Mouse (Mus musculus): ENCODE measurements around the gene Frmd4a. TPM values are rescaled to one million over a fixed set of nuclear protein-coding genes. Genes with fewer than 3 reads are reported as not detected.

The Frmd4a gene
- polyA plus RNA-seq, 1 experiment from 2014 or later, result 35.9 TPM

- H3K36me3 ChIP-seq, result 0 out of 2 replicates have a peak, but pooled peaks cover 5% of the 10 kb centered on the region
- H3K9ac ChIP-seq, result no peak overlapping the region
- H3K4me3 ChIP-seq (replicated peaks), result no peak overlapping the region
- H3K4me1 ChIP-seq, result peaks cover 44% of the 10 kb centered on the region
- ATAC-seq (replicated peaks; ENCODE audit: low FRiP score), result peak; percentile 76
- H3K27me3 ChIP-seq, result no peaks in the 10 kb centered on the region
- H3K4me2 ChIP-seq, result peak overlapping the region; percentile 40
- no peaks in the 10 kb centered on the region for H3K9me3 ChIP-seq (replicated peaks)
- peak overlapping the region; percentile 80 for H3K27ac ChIP-seq
- 46% methylated on average over 11 of the region's 11 CpGs for WGBS
Measured at GRCm38 (mm10) chr2:4510208-4511079, 492.9 kb downstream of the Frmd4a start.

GRCm38 (mm10) chr2:4511080-4511386, 493.5 kb downstream of the Frmd4a start:
- Histone ChIP-seq H3K9ac (no peak overlapping the region), H3K36me3 (0 out of 2 replicates have a peak, but pooled peaks cover 5% of the 10 kb centered on the region), H3K4me1 (peaks cover 46% of the 10 kb centered on the region), H3K4me2 (no peak overlapping the region), H3K27me3 (no peaks in the 10 kb centered on the region), H3K27ac (peak overlapping the region; percentile 80), H3K9me3 (replicated peaks) (no peaks in the 10 kb centered on the region), H3K4me3 (replicated peaks) (no peak overlapping the region)
- no peak; the same call in 1 of the 2 replicates for ATAC-seq (replicated peaks; ENCODE audit: low FRiP score)
- 53% methylated on average over 2 of the region's 2 CpGs for WGBS

- no peak for ATAC-seq (replicated peaks; ENCODE audit: low FRiP score)
- Histone ChIP-seq H3K4me2 (peak overlapping the region; percentile 8), H3K27ac (no peak overlapping the region), H3K9me3 (replicated peaks) (no peaks in the 10 kb centered on the region), H3K4me1 (peaks cover 52% of the 10 kb centered on the region), H3K27me3 (no peaks in the 10 kb centered on the region), H3K4me3 (replicated peaks) (no peak overlapping the region), H3K9ac (no peak overlapping the region), H3K36me3 (no peaks in the 10 kb centered on the region)
- 46% methylated on average over 14 of the region's 14 CpGs for WGBS
Measured at GRCm38 (mm10) chr2:4512607-4513006, 495.1 kb downstream of the Frmd4a start.

- H3K4me2 ChIP-seq, result no peak overlapping the region
- no peaks in the 10 kb centered on the region for H3K9me3 ChIP-seq (replicated peaks)
- no peak overlapping the region for H3K4me3 ChIP-seq (replicated peaks)
- peaks cover 27% of the 10 kb centered on the region for H3K4me1 ChIP-seq
- WGBS, result 77% methylated on average over 3 of the region's 3 CpGs
- no peak overlapping the region for H3K9ac ChIP-seq
- H3K27ac ChIP-seq, result peak overlapping the region; percentile 64; the same call in 1 of the 2 replicates
- no peak for ATAC-seq (replicated peaks; ENCODE audit: low FRiP score)
- no peaks in the 10 kb centered on the region for H3K27me3 ChIP-seq
- no peaks in the 10 kb centered on the region for H3K36me3 ChIP-seq
Measured at GRCm38 (mm10) chr2:4515910-4516309, 498.4 kb downstream of the Frmd4a start.

- peaks cover 27% of the 10 kb centered on the region for H3K4me1 ChIP-seq
- ATAC-seq (replicated peaks; ENCODE audit: low FRiP score), result peak; percentile 37; the same call in 1 of the 2 replicates
- H3K4me3 ChIP-seq (replicated peaks), result no peak overlapping the region
- H3K9me3 ChIP-seq (replicated peaks), result no peaks in the 10 kb centered on the region
- 0 out of 2 replicates have a peak overlapping the region, but pooled peaks have one; percentile 14 for H3K4me2 ChIP-seq
- H3K27ac ChIP-seq, result peak overlapping the region; percentile 87
- no peak overlapping the region for H3K9ac ChIP-seq
- WGBS, result 32% methylated on average over 7 of the region's 7 CpGs
- H3K36me3 ChIP-seq, result peaks cover 2% of the 10 kb centered on the region; the same call in 1 of the 2 replicates
- no peaks in the 10 kb centered on the region for H3K27me3 ChIP-seq
Measured at GRCm38 (mm10) chr2:4516819-4517552, 499.5 kb downstream of the Frmd4a start.

- no peak overlapping the region for H3K4me3 ChIP-seq (replicated peaks)
- ATAC-seq (replicated peaks; ENCODE audit: low FRiP score), result peak; percentile 63
- peaks cover 2% of the 10 kb centered on the region; the same call in 1 of the 2 replicates for H3K36me3 ChIP-seq
- H3K9me3 ChIP-seq (replicated peaks), result no peaks in the 10 kb centered on the region
- H3K27me3 ChIP-seq, result no peaks in the 10 kb centered on the region
- no peak overlapping the region for H3K9ac ChIP-seq
- WGBS, result 26% methylated on average over 7 of the region's 7 CpGs
- H3K4me1 ChIP-seq, result peaks cover 23% of the 10 kb centered on the region
- H3K4me2 ChIP-seq, result 0 out of 2 replicates have a peak overlapping the region, but pooled peaks have one; percentile 14
- H3K27ac ChIP-seq, result peak overlapping the region; percentile 87
Measured at GRCm38 (mm10) chr2:4517553-4518125, 500.1 kb downstream of the Frmd4a start.

GRCm38 (mm10) chr2:4518549-4518948, 501.0 kb downstream of the Frmd4a start:
- Histone ChIP-seq H3K4me1 (peaks cover 21% of the 10 kb centered on the region), H3K27me3 (no peaks in the 10 kb centered on the region), H3K9ac (no peak overlapping the region), H3K36me3 (peaks cover 2% of the 10 kb centered on the region; the same call in 1 of the 2 replicates), H3K4me3 (replicated peaks) (no peak overlapping the region), H3K27ac (no peak overlapping the region), H3K4me2 (no peak overlapping the region), H3K9me3 (replicated peaks) (no peaks in the 10 kb centered on the region)
- ATAC-seq (replicated peaks; ENCODE audit: low FRiP score), result no peak

GRCm38 (mm10) chr2:4522769-4523487, 505.4 kb downstream of the Frmd4a start:
- ATAC-seq (replicated peaks; ENCODE audit: low FRiP score), result no peak
- peaks cover 2% of the 10 kb centered on the region; the same call in 1 of the 2 replicates for H3K36me3 ChIP-seq

GRCm38 (mm10) chr2:4527094-4527493, 509.6 kb downstream of the Frmd4a start:
- H3K27ac ChIP-seq, result no peak overlapping the region
- H3K36me3 ChIP-seq, result peaks cover 18% of the 10 kb centered on the region; the same call in 1 of the 2 replicates
- H3K4me1 ChIP-seq, result no peaks in the 10 kb centered on the region
- H3K4me3 ChIP-seq (replicated peaks), result no peak overlapping the region
- H3K9ac ChIP-seq, result no peak overlapping the region
- no peaks in the 10 kb centered on the region for H3K27me3 ChIP-seq
- no peak for ATAC-seq (replicated peaks; ENCODE audit: low FRiP score)
- no peaks in the 10 kb centered on the region for H3K9me3 ChIP-seq (replicated peaks)
- H3K4me2 ChIP-seq, result no peak overlapping the region
- WGBS, result 76% methylated on average over 7 of the region's 7 CpGs

More at GRCm38 (mm10) chr2:4522769-4523487, 505.4 kb downstream of the Frmd4a start:
- no peak overlapping the region for H3K4me3 ChIP-seq (replicated peaks)
- H3K4me2 ChIP-seq, result no peak overlapping the region
- H3K9me3 ChIP-seq (replicated peaks), result no peaks in the 10 kb centered on the region
- peaks cover 2% of the 10 kb centered on the region for H3K4me1 ChIP-seq
- H3K9ac ChIP-seq, result no peak overlapping the region
- no peak overlapping the region for H3K27ac ChIP-seq
- WGBS, result 67% methylated on average over 1 of the region's 1 CpGs
- H3K27me3 ChIP-seq, result no peaks in the 10 kb centered on the region

GRCm38 (mm10) chr2:4529254-4529729, 511.8 kb downstream of the Frmd4a start:
- H3K9ac ChIP-seq, result no peak overlapping the region
- H3K4me1 ChIP-seq, result no peaks in the 10 kb centered on the region
- H3K36me3 ChIP-seq, result peaks cover 24% of the 10 kb centered on the region
- H3K4me2 ChIP-seq, result no peak overlapping the region
- H3K4me3 ChIP-seq (replicated peaks), result no peak overlapping the region
- H3K27me3 ChIP-seq, result no peaks in the 10 kb centered on the region
- no peak overlapping the region for H3K27ac ChIP-seq
- H3K9me3 ChIP-seq (replicated peaks), result no peaks in the 10 kb centered on the region
- no peak for ATAC-seq (replicated peaks; ENCODE audit: low FRiP score)
- 90% methylated on average over 9 of the region's 9 CpGs for WGBS

GRCm38 (mm10) chr2:4531533-4532197, 514.1 kb downstream of the Frmd4a start:
- Histone ChIP-seq H3K4me1 (no peaks in the 10 kb centered on the region), H3K27ac (peak overlapping the region; percentile 67; the same call in 1 of the 2 replicates), H3K4me3 (replicated peaks) (no peak overlapping the region), H3K27me3 (no peaks in the 10 kb centered on the region), H3K4me2 (no peak overlapping the region), H3K36me3 (peaks cover 32% of the 10 kb centered on the region), H3K9me3 (replicated peaks) (no peaks in the 10 kb centered on the region), H3K9ac (no peak overlapping the region)
- 72% methylated on average over 11 of the region's 11 CpGs for WGBS
- peak; percentile 76 for ATAC-seq (replicated peaks; ENCODE audit: low FRiP score)
